Mouse (Mus musculus): ENCODE measurements at regions not wholly inside any gene's neighbourhood (a gene's known extent, or its start where the extent isn't known, plus 50 kb on each side); places are given as distances from the start of the nearest gene placed in this dataset.

GRCm38 (mm10) chr2:92788875-92789274 lies 126.0 kb upstream of the Syt13 start:
- TF ChIP-seq ZNF384 (IDR thresholded peaks at IDR 0.05; ENCODE audit: low read depth, low read length) (no peak), HCFC1 (IDR thresholded peaks at IDR 0.05; ENCODE audit: borderline replicate concordance, insufficient read depth, low read length) (no peak), CHD2 (IDR thresholded peaks at IDR 0.05; ENCODE audit: low read depth, low read length) (no peak), MAFK (IDR thresholded peaks at IDR 0.05; ENCODE audit: insufficient read depth, low read depth, low read length) (no peak), ZC3H11A (IDR thresholded peaks at IDR 0.05; ENCODE audit: borderline replicate concordance, low read depth, low read length) (no peak)
- no peak overlapping the region for H3K4me3 ChIP-seq (ENCODE audit: insufficient read depth in 1 of 2, low read depth in 1 of 2, low read length in 2 of 2, poor library complexity in 1 of 2, severe bottlenecking in 1 of 2)
- no peak overlapping the region for H3K9ac ChIP-seq (ENCODE audit: insufficient read depth, low read depth, low read length, poor library complexity, severe bottlenecking)
- DNase-seq (ENCODE audit: low read depth, low spot score): no peak
- in situ Hi-C loops (cut with MboI; ENCODE audit: low sequenced_read_pairs in 2 of 2, unreplicated experiment in 2 of 2): no loop called here
- H3K9me3 ChIP-seq (ENCODE audit: control insufficient read depth, insufficient read depth, low read depth, low read length): no peaks in the 10 kb centered on the region
- no peaks in the 10 kb centered on the region for H3K4me1 ChIP-seq (ENCODE audit: control insufficient read depth in 2 of 2, insufficient read depth in 2 of 2, low read length in 2 of 2, poor library complexity in 1 of 2)
- no peak overlapping the region for H3K27ac ChIP-seq (ENCODE audit: insufficient read depth, low read depth, low read length, poor library complexity, severe bottlenecking)
- no peaks in the 10 kb centered on the region for H3K36me3 ChIP-seq (ENCODE audit: control insufficient read depth, insufficient read depth, low read length, poor library complexity, severe bottlenecking)

DNA sequence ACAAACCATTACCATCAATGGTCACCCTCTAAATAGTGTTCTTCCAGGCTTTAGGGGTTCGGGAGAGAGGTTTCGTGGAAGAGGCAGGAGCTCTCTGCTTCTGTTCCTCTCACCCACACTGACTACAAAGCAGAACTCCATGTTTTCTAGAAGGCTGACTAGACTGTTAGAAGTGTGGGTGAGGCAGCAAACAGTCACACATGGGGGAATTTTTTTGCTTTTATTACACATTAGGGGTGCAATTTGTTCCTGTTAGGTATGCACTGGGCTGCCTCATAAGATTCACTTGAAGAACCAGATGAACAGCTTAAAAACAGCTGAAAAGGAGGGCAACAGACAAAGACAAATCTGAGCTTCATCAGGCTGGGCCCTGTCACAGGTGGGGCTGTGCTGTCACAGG lies 124.5 kb upstream of the Syt13 start:
- Histone ChIP-seq H3K4me1 (ENCODE audit: control insufficient read depth in 2 of 2, insufficient read depth in 2 of 2, low read length in 2 of 2, poor library complexity in 1 of 2) (no peaks in the 10 kb centered on the region), H3K9ac (ENCODE audit: insufficient read depth, low read depth, low read length, poor library complexity, severe bottlenecking) (no peak overlapping the region), H3K9me3 (ENCODE audit: control insufficient read depth, insufficient read depth, low read depth, low read length) (no peaks in the 10 kb centered on the region), H3K4me3 (ENCODE audit: insufficient read depth in 1 of 2, low read depth in 1 of 2, low read length in 2 of 2, poor library complexity in 1 of 2, severe bottlenecking in 1 of 2) (no peak overlapping the region), H3K27ac (ENCODE audit: insufficient read depth, low read depth, low read length, poor library complexity, severe bottlenecking) (no peak overlapping the region), H3K36me3 (ENCODE audit: control insufficient read depth, insufficient read depth, low read length, poor library complexity, severe bottlenecking) (no peaks in the 10 kb centered on the region)
- TF ChIP-seq MAFK (IDR thresholded peaks at IDR 0.05; ENCODE audit: insufficient read depth, low read depth, low read length): no peak
- no peak for TF ChIP-seq HCFC1 (IDR thresholded peaks at IDR 0.05; ENCODE audit: borderline replicate concordance, insufficient read depth, low read length)
- no peak for TF ChIP-seq CHD2 (IDR thresholded peaks at IDR 0.05; ENCODE audit: low read depth, low read length)
- TF ChIP-seq ZNF384 (IDR thresholded peaks at IDR 0.05; ENCODE audit: low read depth, low read length): no peak
- no peak for TF ChIP-seq ZC3H11A (IDR thresholded peaks at IDR 0.05; ENCODE audit: borderline replicate concordance, low read depth, low read length)
- no peak for DNase-seq (ENCODE audit: low read depth, low spot score)
- in situ Hi-C loops (cut with MboI; ENCODE audit: low sequenced_read_pairs in 2 of 2, unreplicated experiment in 2 of 2): no loop called here

- TF ChIP-seq ZNF384 (IDR thresholded peaks at IDR 0.05; ENCODE audit: low read depth, low read length): no peak
- no peak for TF ChIP-seq CHD2 (IDR thresholded peaks at IDR 0.05; ENCODE audit: low read depth, low read length)
- no peak for TF ChIP-seq MAFK (IDR thresholded peaks at IDR 0.05; ENCODE audit: insufficient read depth, low read depth, low read length)
- no peak for TF ChIP-seq HCFC1 (IDR thresholded peaks at IDR 0.05; ENCODE audit: borderline replicate concordance, insufficient read depth, low read length)
- TF ChIP-seq ZC3H11A (IDR thresholded peaks at IDR 0.05; ENCODE audit: borderline replicate concordance, low read depth, low read length): no peak
- H3K27ac ChIP-seq (ENCODE audit: insufficient read depth, low read depth, low read length, poor library complexity, severe bottlenecking): no peak overlapping the region
- H3K9ac ChIP-seq (ENCODE audit: insufficient read depth, low read depth, low read length, poor library complexity, severe bottlenecking): no peak overlapping the region
- no peak for DNase-seq (ENCODE audit: low read depth, low spot score)
- no peaks in the 10 kb centered on the region for H3K9me3 ChIP-seq (ENCODE audit: control insufficient read depth, insufficient read depth, low read depth, low read length)
- no peak overlapping the region for H3K4me3 ChIP-seq (ENCODE audit: insufficient read depth in 1 of 2, low read depth in 1 of 2, low read length in 2 of 2, poor library complexity in 1 of 2, severe bottlenecking in 1 of 2)
- in situ Hi-C loops (cut with MboI; ENCODE audit: low sequenced_read_pairs in 2 of 2, unreplicated experiment in 2 of 2): loop anchor here (25.0 kb wide), 2 partner anchors 187 to 312 kb away; no protein-coding TSS in a partner anchor
- no peaks in the 10 kb centered on the region for H3K36me3 ChIP-seq (ENCODE audit: control insufficient read depth, insufficient read depth, low read length, poor library complexity, severe bottlenecking)
- H3K4me1 ChIP-seq (ENCODE audit: control insufficient read depth in 2 of 2, insufficient read depth in 2 of 2, low read length in 2 of 2, poor library complexity in 1 of 2): peaks cover 0 to under 1% of the 10 kb centered on the region in 2 experiments; a peak in 1 of 4 replicates
These were observed 115.1 kb upstream of the Syt13 start for GRCm38 (mm10) chr2:92799770-92800169.

GRCm38 (mm10) chr2:92800667-92801066 lies 114.2 kb upstream of the Syt13 start:
- Histone ChIP-seq H3K27ac (ENCODE audit: insufficient read depth, low read depth, low read length, poor library complexity, severe bottlenecking) (no peak overlapping the region), H3K4me3 (ENCODE audit: insufficient read depth in 1 of 2, low read depth in 1 of 2, low read length in 2 of 2, poor library complexity in 1 of 2, severe bottlenecking in 1 of 2) (no peak overlapping the region), H3K9me3 (ENCODE audit: control insufficient read depth, insufficient read depth, low read depth, low read length) (no peaks in the 10 kb centered on the region), H3K36me3 (ENCODE audit: control insufficient read depth, insufficient read depth, low read length, poor library complexity, severe bottlenecking) (no peaks in the 10 kb centered on the region), H3K4me1 (ENCODE audit: control insufficient read depth in 2 of 2, insufficient read depth in 2 of 2, low read length in 2 of 2, poor library complexity in 1 of 2) (peaks cover 0 to 5% of the 10 kb centered on the region in 2 experiments; a peak in 1 of 4 replicates), H3K9ac (ENCODE audit: insufficient read depth, low read depth, low read length, poor library complexity, severe bottlenecking) (no peak overlapping the region)
- DNase-seq (ENCODE audit: low read depth, low spot score): no peak
- in situ Hi-C loops (cut with MboI; ENCODE audit: low sequenced_read_pairs in 2 of 2, unreplicated experiment in 2 of 2): loop anchor here (25.0 kb wide), 2 partner anchors 188 to 313 kb away; no protein-coding TSS in a partner anchor
- TF ChIP-seq MAFK (IDR thresholded peaks at IDR 0.05; ENCODE audit: insufficient read depth, low read depth, low read length): no peak
- no peak for TF ChIP-seq ZC3H11A (IDR thresholded peaks at IDR 0.05; ENCODE audit: borderline replicate concordance, low read depth, low read length)
- TF ChIP-seq CHD2 (IDR thresholded peaks at IDR 0.05; ENCODE audit: low read depth, low read length): no peak
- no peak for TF ChIP-seq ZNF384 (IDR thresholded peaks at IDR 0.05; ENCODE audit: low read depth, low read length)
- no peak for TF ChIP-seq HCFC1 (IDR thresholded peaks at IDR 0.05; ENCODE audit: borderline replicate concordance, insufficient read depth, low read length)

All from ES-E14 (cell line).